Mouse (Mus musculus) megakaryocyte, embryonic 14.5 days (primary cell): ENCODE measurements around the gene Pwwp2b.

Experiments used
- FLI1 ChIP-seq: IDR thresholded peaks from 2 replicates; pipeline ENCODE4 v1.6.1; 2012; ENCODE audit warnings: low read length, inconsistent platforms, mixed read lengths
- GATA1 ChIP-seq: IDR thresholded peaks from 3 replicates; pipeline ENCODE4 v1.6.1; 2012; ENCODE audit warnings: mixed read lengths, low read length, inconsistent platforms, borderline replicate concordance

DNA sequence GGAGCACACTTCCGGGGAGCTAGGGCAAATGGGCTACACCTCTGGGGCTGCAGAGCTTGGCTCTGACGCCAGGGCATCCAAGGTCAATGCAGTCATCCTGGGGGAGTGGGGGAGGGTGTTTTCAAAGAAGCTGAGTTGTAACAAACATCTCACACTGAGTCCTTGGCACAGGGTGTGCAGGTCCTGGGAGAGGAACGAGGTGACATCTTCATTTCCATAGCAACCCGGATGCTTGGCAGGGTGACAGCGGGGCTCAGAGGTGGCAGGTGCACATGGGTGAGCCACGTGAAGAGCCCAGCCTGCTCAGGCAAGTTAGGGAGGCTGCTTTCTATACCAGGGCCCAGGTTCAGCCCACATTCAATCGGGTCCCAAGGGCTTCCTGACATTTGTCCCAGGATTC, 52.1 kb downstream of the Pwwp2b start:
- no peak for TF ChIP-seq GATA1
- TF ChIP-seq FLI1: no peak
